Mouse (Mus musculus): ENCODE measurements at regions not wholly inside any gene's neighbourhood (a gene's known extent, or its start where the extent isn't known, plus 50 kb on each side); places are given as distances from the start of the nearest gene placed in this dataset.

- DNase-seq (ENCODE audit: extremely low spot score in 1 of 2, low spot score in 2 of 2): no peak
- no peak overlapping the region for H3K27ac ChIP-seq
- TF ChIP-seq CTCF (IDR thresholded peaks at IDR 0.05): no peak
- no peak overlapping the region for H3K4me3 ChIP-seq
- intact Hi-C loops (cut with DNase I): no loop called here
These were observed 302.8 kb downstream of the Gm11361 start for GRCm38 (mm10) chr13:28560081-28560480.

GRCm38 (mm10) chr13:28557032-28557570 lies 299.8 kb downstream of the Gm11361 start:
- no peak overlapping the region for H3K27ac ChIP-seq
- H3K4me3 ChIP-seq: no peak overlapping the region
- DNase-seq (ENCODE audit: extremely low spot score in 1 of 2, low spot score in 2 of 2): no peak
- intact Hi-C loops (cut with DNase I): no loop called here
- no peak for TF ChIP-seq CTCF (IDR thresholded peaks at IDR 0.05)

- Histone ChIP-seq H3K27ac (no peak overlapping the region), H3K4me3 (no peak overlapping the region)
- intact Hi-C loops (cut with DNase I): no loop called here
- DNase-seq (ENCODE audit: extremely low spot score in 1 of 2, low spot score in 2 of 2): no peak
- TF ChIP-seq CTCF (IDR thresholded peaks at IDR 0.05): no peak
These were observed 299.1 kb downstream of the Gm11361 start for GRCm38 (mm10) chr13:28556385-28556938.

- no peak overlapping the region for H3K27ac ChIP-seq
- no peak for TF ChIP-seq CTCF (IDR thresholded peaks at IDR 0.05)
- DNase-seq (ENCODE audit: extremely low spot score in 1 of 2, low spot score in 2 of 2): no peak
- intact Hi-C loops (cut with DNase I): no loop called here
- no peak overlapping the region for H3K4me3 ChIP-seq
These were observed 297.0 kb downstream of the Gm11361 start for GRCm38 (mm10) chr13:28554143-28554830.

GRCm38 (mm10) chr13:28552974-28553750 lies 295.8 kb downstream of the Gm11361 start:
- Histone ChIP-seq H3K4me3 (no peak overlapping the region), H3K27ac (peak overlapping the region; percentile 32; the same call in 1 of the 2 replicates)
- TF ChIP-seq CTCF (IDR thresholded peaks at IDR 0.05): no peak
- intact Hi-C loops (cut with DNase I): loop anchor here (1.0 kb wide), 1 partner anchor 205 kb away; no protein-coding TSS in a partner anchor
- DNase-seq (ENCODE audit: extremely low spot score in 1 of 2, low spot score in 2 of 2): no peak

- H3K27ac ChIP-seq: no peak overlapping the region
- H3K4me3 ChIP-seq: no peak overlapping the region
- no peak for DNase-seq (ENCODE audit: extremely low spot score in 1 of 2, low spot score in 2 of 2)
- intact Hi-C loops (cut with DNase I): no loop called here
- TF ChIP-seq CTCF (IDR thresholded peaks at IDR 0.05): no peak
These were observed 294.2 kb downstream of the Gm11361 start for GRCm38 (mm10) chr13:28551555-28551954.

- no peak for TF ChIP-seq CTCF (IDR thresholded peaks at IDR 0.05)
- Histone ChIP-seq H3K27ac (no peak overlapping the region), H3K4me3 (no peak overlapping the region)
- DNase-seq (ENCODE audit: extremely low spot score in 1 of 2, low spot score in 2 of 2): no peak
- intact Hi-C loops (cut with DNase I): loop anchor here (2.0 kb wide), 1 partner anchor 407 kb away; the partner anchor contains the start of gene Sox4
These were observed 288.5 kb downstream of the Gm11361 start for GRCm38 (mm10) chr13:28545797-28546196.

- Histone ChIP-seq H3K4me3 (no peak overlapping the region), H3K27ac (no peak overlapping the region)
- intact Hi-C loops (cut with DNase I): loop anchor here (2.0 kb wide), 1 partner anchor 407 kb away; the partner anchor contains the start of gene Sox4
- no peak for DNase-seq (ENCODE audit: extremely low spot score in 1 of 2, low spot score in 2 of 2)
- no peak for TF ChIP-seq CTCF (IDR thresholded peaks at IDR 0.05)
These were observed 288.0 kb downstream of the Gm11361 start for GRCm38 (mm10) chr13:28545337-28545736.

- H3K27ac ChIP-seq: 0 out of 2 replicates have a peak overlapping the region, but pooled peaks have one; percentile 4
- TF ChIP-seq CTCF (IDR thresholded peaks at IDR 0.05): no peak
- no peak for DNase-seq (ENCODE audit: extremely low spot score in 1 of 2, low spot score in 2 of 2)
- no peak overlapping the region for H3K4me3 ChIP-seq
- intact Hi-C loops (cut with DNase I): loop anchor here (2.0 to 5.0 kb wide), 2 partner anchors 122 to 408 kb away; partner anchors contain the start of gene Sox4
These were observed 287.5 kb downstream of the Gm11361 start for GRCm38 (mm10) chr13:28544819-28545180.

GRCm38 (mm10) chr13:28544003-28544818 lies 286.9 kb downstream of the Gm11361 start:
- intact Hi-C loops (cut with DNase I): loop anchor here (2.0 to 5.0 kb wide), 2 partner anchors 122 to 409 kb away; partner anchors contain the start of gene Sox4
- TF ChIP-seq CTCF (IDR thresholded peaks at IDR 0.05): peak; percentile 31
- H3K4me3 ChIP-seq: peak overlapping the region; percentile 38
- peak in 1 of 2 experiments; percentile 17 for DNase-seq (ENCODE audit: extremely low spot score in 1 of 2, low spot score in 2 of 2)
- 0 out of 2 replicates have a peak overlapping the region, but pooled peaks have one; percentile 4 for H3K27ac ChIP-seq

GRCm38 (mm10) chr13:28541607-28542006 lies 284.3 kb downstream of the Gm11361 start:
- DNase-seq (ENCODE audit: extremely low spot score in 1 of 2, low spot score in 2 of 2): no peak
- intact Hi-C loops (cut with DNase I): loop anchor here (5.0 kb wide), 1 partner anchor 119 kb away; no protein-coding TSS in a partner anchor
- Histone ChIP-seq H3K27ac (no peak overlapping the region), H3K4me3 (no peak overlapping the region)
- no peak for TF ChIP-seq CTCF (IDR thresholded peaks at IDR 0.05)

Measured in left cerebral cortex, adult 2 months (tissue).